Mouse (Mus musculus) spleen, adult 18-20 months (tissue): ENCODE data around the gene Nbea.

Experiments used
- DNase-seq, 2 experiments: peaks; one replicate each; pipeline ENCODE4 v3.0.0; 2022; ENCODE audit warnings: mixed read lengths in 2 of 2

Gene Nbea

GRCm38 (mm10) chr3:55587972-55588946 lies 595.2 kb downstream of the Nbea start:
- no peak for DNase-seq

- no peak for DNase-seq
Measured at GRCm38 (mm10) chr3:55587434-55587971, 596.0 kb downstream of the Nbea start.
